Mouse (Mus musculus) neural tube, embryonic 15.5 days (tissue): Measurements from ENCODE around the gene Gprin1. TPM values are rescaled to one million over a fixed set of nuclear protein-coding genes. Genes with fewer than 3 reads are reported as not detected.
A peak's percentile ranks its signal among the peaks of the same experiment; 100 is the strongest.

Source experiments
- ATAC-seq: fragments of 200-750 bp; cut with Nextera tagmentation; 2 replicates; pipeline ENCODE4 v1.8.0; 2017; ENCODE audit warnings: mild to moderate bottlenecking, moderate TSS enrichment, moderate library complexity; ENCODE audit not compliant: low FRiP score
- H3K27ac ChIP-seq: fragments of 300-500 bp; sonication (generic); replicated peaks from 2 replicates; pipeline ENCODE4 v1.5.1; 2015; ENCODE audit warnings: mild to moderate bottlenecking, inconsistent platforms
- H3K27me3 ChIP-seq: fragments of 300-500 bp; sonication (generic); replicated peaks from 2 replicates; pipeline ENCODE4 v1.6.1; 2015; ENCODE audit warnings: inconsistent platforms
- H3K36me3 ChIP-seq: fragments of 300-500 bp; sonication (generic); 2 replicates; pipeline ENCODE4 v1.6.1; 2015; ENCODE audit warnings: inconsistent platforms
- H3K4me1 ChIP-seq: fragments of 300-500 bp; sonication (generic); 2 replicates; pipeline ENCODE4 v1.6.1; 2015; ENCODE audit warnings: inconsistent platforms
- H3K4me2 ChIP-seq: fragments of 300-500 bp; sonication (generic); 2 replicates; pipeline ENCODE4 v1.6.1; 2015; ENCODE audit warnings: inconsistent platforms, mild to moderate bottlenecking, moderate library complexity
- H3K4me3 ChIP-seq: fragments of 300-500 bp; sonication (generic); replicated peaks from 2 replicates; pipeline ENCODE4 v1.5.1; 2015; ENCODE audit warnings: mild to moderate bottlenecking, inconsistent platforms
- H3K9ac ChIP-seq: fragments of 300-500 bp; sonication (generic); replicated peaks from 2 replicates; pipeline ENCODE4 v1.6.1; 2015; ENCODE audit warnings: mild to moderate bottlenecking, inconsistent platforms
- H3K9me3 ChIP-seq: fragments of 300-500 bp; sonication (generic); replicated peaks from 2 replicates; pipeline ENCODE4 v1.6.1; 2016; ENCODE audit warnings: inconsistent platforms
- WGBS: fragments of 180-500 bp; shearing (Covaris S2); methylation state at CpG from one replicate; pipeline ENCODE4 v1.1.7; 2015; ENCODE audit warnings: mixed read lengths; 5-methylcytosine and 5-hydroxymethylcytosine counted together
- polyA plus RNA-seq: library from polyadenylated mRNA; unstranded; fragments of >200 nt; fragmentation: Nextera tagmentation; extraction: Ambion mirVana; gene quantifications from 2 replicates; pipeline ENCODE4 v1.2.1, GENCODE M21; 2015

Gprin1 gene
- polyA plus RNA-seq, 1 experiment from 2014 or later: 21.6 TPM

GRCm38 (mm10) chr13:54758756-54759470, 9.2 kb upstream of the Gprin1 start:
- no peaks in the 10 kb centered on the region; the same call in 1 of the 2 replicates for H3K36me3 ChIP-seq
- ATAC-seq: peak; percentile 43; the same call in 1 of the 2 replicates
- peaks cover 27% of the 10 kb centered on the region for H3K27me3 ChIP-seq
- peaks cover 58% of the 10 kb centered on the region for H3K4me1 ChIP-seq
- 1% methylated on average over 29 of the region's 29 CpGs for WGBS
- H3K4me3 ChIP-seq: peak overlapping the region; percentile 44
- H3K9me3 ChIP-seq: no peaks in the 10 kb centered on the region
- peak overlapping the region; percentile 93 for H3K27ac ChIP-seq
- H3K4me2 ChIP-seq: peak overlapping the region; percentile 86
- peak overlapping the region; percentile 55 for H3K9ac ChIP-seq

- peaks cover 20% of the 10 kb centered on the region for H3K27me3 ChIP-seq
- H3K4me3 ChIP-seq: peak overlapping the region; percentile 44
- H3K9me3 ChIP-seq: no peaks in the 10 kb centered on the region
- H3K4me2 ChIP-seq: peak overlapping the region; percentile 86
- H3K4me1 ChIP-seq: peaks cover 61% of the 10 kb centered on the region
- WGBS: under 1% methylated on average over 43 of the region's 43 CpGs
- H3K27ac ChIP-seq: peak overlapping the region; percentile 93
- peak; percentile 87 for ATAC-seq
- H3K36me3 ChIP-seq: no peaks in the 10 kb centered on the region; the same call in 1 of the 2 replicates
- H3K9ac ChIP-seq: peak overlapping the region; percentile 57
Measured at GRCm38 (mm10) chr13:54758045-54758755, 8.5 kb upstream of the Gprin1 start.

GRCm38 (mm10) chr13:54757093-54757830, 7.6 kb upstream of the Gprin1 start:
- 24% methylated on average over 10 of the region's 10 CpGs for WGBS
- Histone ChIP-seq H3K9ac (peak overlapping the region; percentile 55), H3K36me3 (no peaks in the 10 kb centered on the region), H3K4me3 (peak overlapping the region; percentile 44), H3K27me3 (peaks cover 11% of the 10 kb centered on the region; the same call in 1 of the 2 replicates), H3K9me3 (no peaks in the 10 kb centered on the region), H3K4me2 (peak overlapping the region; percentile 86), H3K27ac (peak overlapping the region; percentile 93), H3K4me1 (peaks cover 67% of the 10 kb centered on the region)
- ATAC-seq: 0 out of 2 replicates have a peak, but pooled peaks have one; percentile 0

GRCm38 (mm10) chr13:54756156-54756712, 6.6 kb upstream of the Gprin1 start:
- H3K9me3 ChIP-seq: no peaks in the 10 kb centered on the region
- peaks cover 72% of the 10 kb centered on the region for H3K4me1 ChIP-seq
- H3K36me3 ChIP-seq: no peaks in the 10 kb centered on the region
- ATAC-seq: no peak
- no peak overlapping the region for H3K4me3 ChIP-seq
- 89% methylated on average over 8 of the region's 8 CpGs for WGBS
- peaks cover 13% of the 10 kb centered on the region; the same call in 1 of the 2 replicates for H3K27me3 ChIP-seq
- H3K4me2 ChIP-seq: no peak overlapping the region
- H3K9ac ChIP-seq: no peak overlapping the region
- no peak overlapping the region for H3K27ac ChIP-seq

- peak overlapping the region; percentile 17; the same call in 1 of the 2 replicates for H3K4me2 ChIP-seq
- no peak for ATAC-seq
- peaks cover 78% of the 10 kb centered on the region for H3K4me1 ChIP-seq
- H3K36me3 ChIP-seq: no peaks in the 10 kb centered on the region
- no peaks in the 10 kb centered on the region for H3K9me3 ChIP-seq
- H3K4me3 ChIP-seq: no peak overlapping the region
- H3K9ac ChIP-seq: 0 out of 2 replicates have a peak overlapping the region, but pooled peaks have one; percentile 6
- 10% methylated on average over 9 of the region's 9 CpGs for WGBS
- peaks cover 7% of the 10 kb centered on the region; the same call in 1 of the 2 replicates for H3K27me3 ChIP-seq
- H3K27ac ChIP-seq: peak overlapping the region; percentile 71
Measured at GRCm38 (mm10) chr13:54755201-54755830, 5.6 kb upstream of the Gprin1 start.

- 28% methylated on average over 12 of the region's 12 CpGs for WGBS
Measured at GRCm38 (mm10) chr13:54754169-54755080, 4.8 kb upstream of the Gprin1 start.

GRCm38 (mm10) chr13:54753733-54754132, 4.1 kb upstream of the Gprin1 start:
- 63% methylated on average over 6 of the region's 6 CpGs for WGBS
- Histone ChIP-seq H3K4me1 (peaks cover 71% of the 10 kb centered on the region), H3K4me3 (no peak overlapping the region), H3K9me3 (no peaks in the 10 kb centered on the region), H3K4me2 (no peak overlapping the region), H3K36me3 (no peaks in the 10 kb centered on the region), H3K27ac (no peak overlapping the region), H3K9ac (no peak overlapping the region), H3K27me3 (peaks cover 4% of the 10 kb centered on the region; the same call in 1 of the 2 replicates)
- no peak for ATAC-seq

More at GRCm38 (mm10) chr13:54754169-54755080, 4.8 kb upstream of the Gprin1 start:
- no peaks in the 10 kb centered on the region for H3K9me3 ChIP-seq
- H3K27ac ChIP-seq: peak overlapping the region; percentile 19; the same call in 1 of the 2 replicates
- H3K27me3 ChIP-seq: peaks cover 4% of the 10 kb centered on the region; the same call in 1 of the 2 replicates
- peaks cover 78% of the 10 kb centered on the region for H3K4me1 ChIP-seq
- ATAC-seq: no peak
- no peaks in the 10 kb centered on the region for H3K36me3 ChIP-seq
- H3K4me3 ChIP-seq: no peak overlapping the region
- no peak overlapping the region for H3K9ac ChIP-seq
- no peak overlapping the region for H3K4me2 ChIP-seq

- H3K27me3 ChIP-seq: peaks cover 4% of the 10 kb centered on the region; the same call in 1 of the 2 replicates
- no peak overlapping the region for H3K4me3 ChIP-seq
- peaks cover 75% of the 10 kb centered on the region for H3K4me1 ChIP-seq
- H3K9me3 ChIP-seq: no peaks in the 10 kb centered on the region
- no peak for ATAC-seq
- no peak overlapping the region for H3K27ac ChIP-seq
- no peaks in the 10 kb centered on the region for H3K36me3 ChIP-seq
- no peak overlapping the region for H3K9ac ChIP-seq
- 60% methylated on average over 10 of the region's 10 CpGs for WGBS
- no peak overlapping the region for H3K4me2 ChIP-seq
Measured at GRCm38 (mm10) chr13:54752656-54753055, 3.0 kb upstream of the Gprin1 start.

- Histone ChIP-seq H3K4me1 (peaks cover 74% of the 10 kb centered on the region), H3K9ac (no peak overlapping the region), H3K27me3 (peaks cover 4% of the 10 kb centered on the region; the same call in 1 of the 2 replicates), H3K36me3 (no peaks in the 10 kb centered on the region), H3K9me3 (no peaks in the 10 kb centered on the region), H3K4me3 (0 out of 2 replicates have a peak overlapping the region, but pooled peaks have one; percentile 62), H3K4me2 (peak overlapping the region; percentile 73; the same call in 1 of the 2 replicates), H3K27ac (no peak overlapping the region)
- no peak for ATAC-seq
- 6% methylated on average over 8 of the region's 8 CpGs for WGBS
Measured at GRCm38 (mm10) chr13:54750699-54751098, 1.0 kb upstream of the Gprin1 start.
